Mouse (Mus musculus): ENCODE measurements around the gene Cldn20. TPM values are rescaled to one million over a fixed set of nuclear protein-coding genes. Genes with fewer than 3 reads are reported as not detected.

Gene Cldn20
- polyA plus RNA-seq, 1 experiment from 2014 or later = 0.38 TPM

DNA sequence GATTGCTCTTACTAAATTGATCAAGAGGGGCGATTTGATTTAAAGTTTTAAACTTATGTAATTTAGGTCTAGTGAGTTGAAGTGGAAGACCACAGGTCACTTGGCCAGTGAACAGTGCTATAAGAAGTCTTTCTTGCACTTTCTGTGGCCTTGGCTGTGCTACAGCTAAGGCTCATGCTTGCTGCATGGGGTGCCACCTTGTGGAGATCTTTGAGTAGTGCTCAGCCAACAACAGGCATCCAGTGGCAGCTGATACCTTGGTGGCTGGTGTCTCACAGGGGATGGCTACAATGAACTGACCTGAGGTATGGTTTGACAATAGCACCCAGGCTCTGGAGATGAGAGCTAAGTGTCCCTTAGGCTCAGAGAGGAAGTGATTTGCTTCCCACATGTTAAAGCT is 22.5 kb upstream of the Cldn20 start:
- Histone ChIP-seq H3K4me1 (ENCODE audit: control insufficient read depth, insufficient read depth, low read length) (no peaks in the 10 kb centered on the region), H3K27ac (replicated peaks; ENCODE audit: low read depth, low read length) (no peak overlapping the region), H3K9ac (ENCODE audit: low read depth, low read length) (no peak overlapping the region), H3K4me3 (ENCODE audit: low read depth, low read length) (no peak overlapping the region), H3K27me3 (replicated peaks; ENCODE audit: control insufficient read depth, insufficient read depth, low read length) (no peaks in the 10 kb centered on the region), H3K9me3 (ENCODE audit: control insufficient read depth, low read length) (no peaks in the 10 kb centered on the region), H3K36me3 (ENCODE audit: control insufficient read depth, insufficient read depth, low read length) (peaks cover 57% of the 10 kb centered on the region), H3K4me2 (ENCODE audit: low read depth, low read length) (no peak overlapping the region)
- WGBS = 21% methylated on average over 1 of the region's 1 CpGs
- DNase-seq (ENCODE audit: low spot score) (peak; percentile 77), ATAC-seq (ENCODE audit: low read depth) (no peak; the same call in 1 of the 2 replicates)

DNA sequence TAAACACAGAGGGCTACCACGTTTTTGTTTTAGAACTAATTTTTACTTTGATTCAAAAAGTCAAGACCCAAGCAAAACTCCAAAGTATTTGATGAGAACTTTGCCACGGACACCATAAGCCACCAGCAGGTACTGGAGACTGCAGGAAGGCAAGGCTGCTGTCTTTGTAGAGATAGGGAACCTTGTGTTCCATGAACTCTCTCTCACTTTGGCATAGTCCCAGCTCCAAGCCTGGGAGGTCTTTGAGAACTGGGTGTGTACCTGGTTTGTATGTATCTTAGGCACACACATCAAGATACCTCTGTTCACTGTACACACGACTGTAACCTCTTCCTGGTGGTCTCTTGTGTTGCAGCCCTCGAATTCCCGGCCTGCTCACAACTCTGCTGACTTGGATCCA is 18.0 kb upstream of the Cldn20 start:
- no peaks in the 10 kb centered on the region for H3K4me1 ChIP-seq (ENCODE audit: control insufficient read depth, insufficient read depth, low read length)
- WGBS = 86% methylated on average over 5 of the region's 5 CpGs
- H3K27ac ChIP-seq (replicated peaks; ENCODE audit: low read depth, low read length) = no peak overlapping the region
- peaks cover 74% of the 10 kb centered on the region for H3K36me3 ChIP-seq (ENCODE audit: control insufficient read depth, insufficient read depth, low read length)
- DNase-seq (ENCODE audit: low spot score) = no peak
- H3K9ac ChIP-seq (ENCODE audit: low read depth, low read length) = no peak overlapping the region
- H3K27me3 ChIP-seq (replicated peaks; ENCODE audit: control insufficient read depth, insufficient read depth, low read length) = no peaks in the 10 kb centered on the region
- H3K4me2 ChIP-seq (ENCODE audit: low read depth, low read length) = no peak overlapping the region
- no peaks in the 10 kb centered on the region for H3K9me3 ChIP-seq (ENCODE audit: control insufficient read depth, low read length)
- no peak overlapping the region for H3K4me3 ChIP-seq (ENCODE audit: low read depth, low read length)
- no peak for ATAC-seq (ENCODE audit: low read depth)

DNA sequence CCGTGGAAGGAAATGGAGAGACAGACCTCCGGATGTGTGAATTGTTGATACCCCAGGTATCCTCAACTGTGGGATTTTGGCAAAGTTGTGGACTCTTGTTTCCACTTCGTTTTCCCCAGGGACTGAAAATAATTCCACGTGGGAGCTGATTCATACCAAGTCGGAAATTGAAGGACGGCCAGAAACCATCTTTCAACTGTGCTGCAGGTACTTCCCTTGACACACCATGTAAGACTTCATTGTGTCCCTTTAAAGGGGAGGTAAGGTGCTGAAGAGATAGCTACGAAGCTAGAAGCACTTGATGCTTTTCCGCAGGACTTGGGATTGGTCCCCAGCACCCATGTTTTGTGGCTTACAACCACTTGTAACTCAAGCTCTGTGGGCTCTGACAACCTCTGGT is 16.5 kb upstream of the Cldn20 start:
- WGBS = 87% methylated on average over 8 of the region's 8 CpGs
- H3K4me2 ChIP-seq (ENCODE audit: low read depth, low read length) = no peak overlapping the region
- H3K36me3 ChIP-seq (ENCODE audit: control insufficient read depth, insufficient read depth, low read length) = peaks cover 73% of the 10 kb centered on the region
- H3K27ac ChIP-seq (replicated peaks; ENCODE audit: low read depth, low read length) = no peak overlapping the region
- ATAC-seq (ENCODE audit: low read depth) (no peak), DNase-seq (ENCODE audit: low spot score) (no peak)
- H3K27me3 ChIP-seq (replicated peaks; ENCODE audit: control insufficient read depth, insufficient read depth, low read length) = no peaks in the 10 kb centered on the region
- H3K4me1 ChIP-seq (ENCODE audit: control insufficient read depth, insufficient read depth, low read length) = no peaks in the 10 kb centered on the region
- no peak overlapping the region for H3K4me3 ChIP-seq (ENCODE audit: low read depth, low read length)
- H3K9ac ChIP-seq (ENCODE audit: low read depth, low read length) = no peak overlapping the region
- H3K9me3 ChIP-seq (ENCODE audit: control insufficient read depth, low read length) = no peaks in the 10 kb centered on the region

DNA sequence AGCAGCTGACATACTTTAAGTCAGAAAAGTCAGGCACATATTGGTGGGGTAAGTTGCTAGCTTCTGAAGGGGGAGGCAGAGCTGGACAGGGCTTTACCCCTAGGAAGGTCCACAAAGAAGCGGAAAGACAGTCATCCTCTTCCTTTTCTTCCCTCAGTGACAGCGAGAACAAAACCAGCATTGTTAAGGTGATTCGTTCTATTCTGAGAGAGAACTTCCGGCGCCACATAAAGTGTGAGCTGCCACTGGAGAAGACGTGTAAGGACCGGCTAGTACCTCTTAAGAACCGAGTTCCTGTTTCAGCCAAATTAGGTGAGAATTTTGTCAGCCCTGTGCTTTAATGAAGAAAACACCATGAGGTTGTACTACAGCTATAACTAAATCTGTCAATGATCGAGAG is 15.9 kb upstream of the Cldn20 start:
- no peaks in the 10 kb centered on the region for H3K27me3 ChIP-seq (replicated peaks; ENCODE audit: control insufficient read depth, insufficient read depth, low read length)
- H3K9me3 ChIP-seq (ENCODE audit: control insufficient read depth, low read length) = no peaks in the 10 kb centered on the region
- H3K4me1 ChIP-seq (ENCODE audit: control insufficient read depth, insufficient read depth, low read length) = no peaks in the 10 kb centered on the region
- no peak overlapping the region for H3K4me2 ChIP-seq (ENCODE audit: low read depth, low read length)
- no peak overlapping the region for H3K4me3 ChIP-seq (ENCODE audit: low read depth, low read length)
- ATAC-seq (ENCODE audit: low read depth) (no peak), DNase-seq (ENCODE audit: low spot score) (no peak)
- peaks cover 76% of the 10 kb centered on the region for H3K36me3 ChIP-seq (ENCODE audit: control insufficient read depth, insufficient read depth, low read length)
- no peak overlapping the region for H3K9ac ChIP-seq (ENCODE audit: low read depth, low read length)
- WGBS = 60% methylated on average over 9 of the region's 9 CpGs
- no peak overlapping the region for H3K27ac ChIP-seq (replicated peaks; ENCODE audit: low read depth, low read length)

DNA sequence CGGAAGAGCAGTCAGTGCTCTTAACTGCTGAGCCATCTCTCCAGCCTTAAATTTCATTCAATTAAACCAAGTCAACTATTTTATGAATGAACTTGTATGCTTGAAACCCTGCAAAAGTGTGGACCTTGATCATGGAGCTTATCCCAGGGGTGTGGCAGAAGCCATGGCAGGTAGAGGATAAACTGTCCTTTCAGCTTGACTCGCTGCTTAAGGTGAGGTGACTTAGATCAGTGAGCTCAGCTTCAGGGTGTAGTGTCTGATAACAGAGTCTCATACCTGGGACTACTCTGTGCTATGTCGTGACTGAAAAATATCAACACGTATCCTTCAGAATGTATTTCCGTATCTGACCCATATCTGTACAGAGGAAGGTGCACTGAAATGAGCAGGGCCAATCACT is 12.0 kb upstream of the Cldn20 start:
- ATAC-seq (ENCODE audit: low read depth) = no peak
- Histone ChIP-seq H3K27ac (replicated peaks; ENCODE audit: low read depth, low read length) (no peak overlapping the region), H3K9me3 (ENCODE audit: control insufficient read depth, low read length) (no peaks in the 10 kb centered on the region), H3K9ac (ENCODE audit: low read depth, low read length) (no peak overlapping the region), H3K4me2 (ENCODE audit: low read depth, low read length) (no peak overlapping the region), H3K4me3 (ENCODE audit: low read depth, low read length) (no peak overlapping the region), H3K27me3 (replicated peaks; ENCODE audit: control insufficient read depth, insufficient read depth, low read length) (no peaks in the 10 kb centered on the region), H3K36me3 (ENCODE audit: control insufficient read depth, insufficient read depth, low read length) (peaks cover 63% of the 10 kb centered on the region), H3K4me1 (ENCODE audit: control insufficient read depth, insufficient read depth, low read length) (no peaks in the 10 kb centered on the region)
- no peak for DNase-seq (ENCODE audit: low spot score)
- 92% methylated on average over 5 of the region's 5 CpGs for WGBS

DNA sequence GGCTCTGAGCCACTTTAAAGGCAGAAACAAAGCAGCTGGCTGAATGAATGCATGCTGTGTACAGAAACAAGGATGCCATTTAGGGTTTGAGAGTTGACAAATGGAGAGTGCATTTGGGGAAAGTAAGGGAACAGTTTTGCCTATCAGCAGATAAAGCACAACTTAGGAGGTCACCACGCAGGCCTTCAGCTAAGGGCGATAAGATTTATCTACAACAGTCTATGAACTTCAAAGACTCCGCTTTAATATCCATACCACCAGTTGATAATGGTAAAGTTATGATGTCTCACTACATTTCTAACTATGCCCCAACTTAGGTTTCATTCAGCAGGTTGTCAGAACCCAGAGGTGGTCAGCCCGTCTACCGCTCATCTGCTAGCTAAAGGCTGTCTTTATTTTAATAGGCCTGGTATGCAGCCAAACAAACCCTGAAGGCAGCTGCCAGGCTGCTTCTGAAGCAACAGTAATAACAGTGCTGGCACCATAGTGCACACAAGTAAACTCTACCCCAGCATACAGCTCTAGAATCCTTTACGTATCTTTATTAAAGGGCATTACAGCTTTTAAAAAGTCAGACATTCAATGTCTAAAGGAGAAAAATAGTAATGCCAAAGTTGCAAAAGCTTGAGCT is 4.4 kb upstream of the Cldn20 start:
- H3K4me1 ChIP-seq (ENCODE audit: control insufficient read depth, insufficient read depth, low read length) = no peaks in the 10 kb centered on the region
- H3K27me3 ChIP-seq (replicated peaks; ENCODE audit: control insufficient read depth, insufficient read depth, low read length) = no peaks in the 10 kb centered on the region
- ATAC-seq (ENCODE audit: low read depth) (no peak), DNase-seq (ENCODE audit: low spot score) (peak; percentile 20)
- H3K27ac ChIP-seq (replicated peaks; ENCODE audit: low read depth, low read length) = no peak overlapping the region
- H3K4me2 ChIP-seq (ENCODE audit: low read depth, low read length) = no peak overlapping the region
- H3K9ac ChIP-seq (ENCODE audit: low read depth, low read length) = no peak overlapping the region
- no peak overlapping the region for H3K4me3 ChIP-seq (ENCODE audit: low read depth, low read length)
- H3K9me3 ChIP-seq (ENCODE audit: control insufficient read depth, low read length) = no peaks in the 10 kb centered on the region
- 80% methylated on average over 6 of the region's 6 CpGs for WGBS
- H3K36me3 ChIP-seq (ENCODE audit: control insufficient read depth, insufficient read depth, low read length) = 0 out of 2 replicates have a peak, but pooled peaks cover 8% of the 10 kb centered on the region

DNA sequence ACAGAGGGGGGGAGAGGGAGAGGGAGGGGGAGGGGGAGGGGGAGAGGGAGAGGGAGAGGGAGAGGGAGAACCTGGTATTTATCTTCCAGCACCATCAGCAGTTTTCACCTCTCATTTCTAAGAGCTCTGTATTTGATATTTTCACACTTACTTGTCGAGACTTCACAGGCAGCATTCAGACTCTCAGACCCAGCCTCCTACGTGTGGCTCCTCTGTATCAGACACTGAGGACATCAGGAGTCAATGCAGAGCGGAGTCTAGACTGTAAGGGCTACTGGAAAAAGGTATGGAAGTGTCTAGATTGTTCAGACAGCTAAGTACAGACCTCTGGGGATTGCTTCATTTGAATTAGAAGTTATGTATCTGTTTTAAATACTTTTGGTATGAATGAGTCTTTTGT is 2.8 kb upstream of the Cldn20 start:
- WGBS = 48% methylated on average over 3 of the region's 3 CpGs
- DNase-seq (ENCODE audit: low spot score) = no peak

DNA sequence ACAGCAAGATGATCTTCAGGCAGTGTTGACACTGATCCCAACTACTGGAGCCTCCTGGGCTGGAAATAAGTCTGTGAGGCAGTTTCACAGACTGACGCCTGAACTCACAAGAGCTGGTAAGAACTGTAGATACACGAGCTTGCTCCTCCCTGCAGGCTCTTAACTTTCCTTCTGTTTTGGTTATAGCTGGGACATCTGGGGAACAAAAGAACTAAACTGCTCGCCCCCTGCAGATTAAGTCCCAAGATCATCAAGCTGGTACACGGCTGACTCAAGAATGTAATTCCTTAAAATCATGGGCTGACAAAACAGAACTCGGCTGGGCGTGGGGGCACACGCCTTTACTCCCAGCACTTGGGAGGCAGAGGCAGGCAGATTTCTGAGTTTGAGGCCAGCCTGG is 1.8 kb upstream of the Cldn20 start:
- Histone ChIP-seq H3K27ac (replicated peaks; ENCODE audit: low read depth, low read length) (no peak overlapping the region), H3K4me1 (ENCODE audit: control insufficient read depth, insufficient read depth, low read length) (no peaks in the 10 kb centered on the region), H3K27me3 (replicated peaks; ENCODE audit: control insufficient read depth, insufficient read depth, low read length) (no peaks in the 10 kb centered on the region), H3K9ac (ENCODE audit: low read depth, low read length) (no peak overlapping the region), H3K4me2 (ENCODE audit: low read depth, low read length) (no peak overlapping the region), H3K36me3 (ENCODE audit: control insufficient read depth, insufficient read depth, low read length) (peaks cover 4% of the 10 kb centered on the region; the same call in 1 of the 2 replicates), H3K4me3 (ENCODE audit: low read depth, low read length) (no peak overlapping the region), H3K9me3 (ENCODE audit: control insufficient read depth, low read length) (no peaks in the 10 kb centered on the region)
- 68% methylated on average over 7 of the region's 7 CpGs for WGBS
- DNase-seq (ENCODE audit: low spot score) = no peak
- ATAC-seq (ENCODE audit: low read depth) = no peak

More for the DNA sequence above, 2.8 kb upstream of the Cldn20 start:
- H3K27me3 ChIP-seq (replicated peaks; ENCODE audit: control insufficient read depth, insufficient read depth, low read length) = no peaks in the 10 kb centered on the region
- 0 out of 2 replicates have a peak, but pooled peaks cover 8% of the 10 kb centered on the region for H3K36me3 ChIP-seq (ENCODE audit: control insufficient read depth, insufficient read depth, low read length)
- no peak overlapping the region for H3K4me2 ChIP-seq (ENCODE audit: low read depth, low read length)
- H3K27ac ChIP-seq (replicated peaks; ENCODE audit: low read depth, low read length) = no peak overlapping the region
- H3K9ac ChIP-seq (ENCODE audit: low read depth, low read length) = no peak overlapping the region
- no peaks in the 10 kb centered on the region for H3K9me3 ChIP-seq (ENCODE audit: control insufficient read depth, low read length)
- H3K4me1 ChIP-seq (ENCODE audit: control insufficient read depth, insufficient read depth, low read length) = no peaks in the 10 kb centered on the region
- no peak overlapping the region for H3K4me3 ChIP-seq (ENCODE audit: low read depth, low read length)
- no peak for ATAC-seq (ENCODE audit: low read depth)

DNA sequence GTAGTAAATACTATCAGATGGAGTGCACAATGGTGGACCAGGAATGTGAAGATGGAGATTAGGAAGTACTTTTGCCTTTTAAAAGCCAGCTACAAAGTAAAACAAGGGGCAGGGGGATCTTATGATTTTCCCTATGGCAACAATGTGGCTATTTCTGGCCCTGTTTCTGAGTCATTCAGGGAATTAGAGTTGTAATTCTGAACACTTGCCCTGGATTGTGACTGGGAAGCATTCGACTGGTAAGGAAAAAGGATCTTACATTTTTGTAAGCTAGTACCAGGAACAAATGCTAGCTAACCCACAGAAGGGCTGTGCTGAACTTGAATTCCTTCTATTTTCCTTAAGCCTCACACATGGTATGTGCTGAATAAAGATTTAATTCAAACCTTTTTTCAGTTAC is 713 bp upstream of the Cldn20 start:
- H3K27ac ChIP-seq (replicated peaks; ENCODE audit: low read depth, low read length) = no peak overlapping the region
- H3K9me3 ChIP-seq (ENCODE audit: control insufficient read depth, low read length) = no peaks in the 10 kb centered on the region
- H3K4me1 ChIP-seq (ENCODE audit: control insufficient read depth, insufficient read depth, low read length) = no peaks in the 10 kb centered on the region
- ATAC-seq (ENCODE audit: low read depth) = no peak
- no peaks in the 10 kb centered on the region for H3K27me3 ChIP-seq (replicated peaks; ENCODE audit: control insufficient read depth, insufficient read depth, low read length)
- DNase-seq (ENCODE audit: low spot score) = no peak
- WGBS = 47% methylated on average over 1 of the region's 1 CpGs
- no peak overlapping the region for H3K4me3 ChIP-seq (ENCODE audit: low read depth, low read length)
- no peak overlapping the region for H3K4me2 ChIP-seq (ENCODE audit: low read depth, low read length)
- peaks cover 6% of the 10 kb centered on the region; the same call in 1 of the 2 replicates for H3K36me3 ChIP-seq (ENCODE audit: control insufficient read depth, insufficient read depth, low read length)
- no peak overlapping the region for H3K9ac ChIP-seq (ENCODE audit: low read depth, low read length)

Data from embryonic facial prominence, embryonic 14.5 days (tissue).